Mouse (Mus musculus) T-cell, adult 2 months (primary cell): Measurements from ENCODE around the gene Ipo4.

Experiments used
- DNase-seq: peaks from one replicate; pipeline ENCODE4 v3.0.0; 2022; ENCODE audit warnings: low spot score

The Ipo4 gene

DNA sequence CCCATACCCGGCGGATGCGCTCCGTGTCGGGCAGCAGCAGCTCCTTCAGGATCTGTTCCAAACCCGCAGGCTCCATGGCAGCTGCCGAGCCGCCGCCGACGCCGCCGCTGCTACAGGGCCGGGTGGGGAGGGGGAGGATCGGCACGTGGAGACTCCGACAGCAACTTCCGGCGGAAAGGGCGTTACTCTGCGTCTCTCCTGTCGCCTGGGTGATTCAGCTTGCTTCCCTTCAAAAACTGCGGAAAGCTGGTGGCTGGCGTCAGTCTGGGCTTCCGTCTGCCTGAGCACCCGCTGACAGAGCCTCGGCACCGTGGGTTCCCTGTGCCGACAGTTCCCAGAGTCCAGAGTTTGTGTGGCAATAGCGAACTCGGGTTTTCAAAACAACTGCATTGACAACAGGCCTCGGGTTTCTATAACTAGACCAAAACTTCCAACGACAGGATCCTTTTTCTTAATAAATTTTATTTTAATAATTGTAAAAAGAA is at the start of gene Ipo4:
Gene Ipo4 (minus strand): TSS at position 435 of the 485 bp plus-strand sequence.
- DNase-seq, result peak; percentile 90

DNA sequence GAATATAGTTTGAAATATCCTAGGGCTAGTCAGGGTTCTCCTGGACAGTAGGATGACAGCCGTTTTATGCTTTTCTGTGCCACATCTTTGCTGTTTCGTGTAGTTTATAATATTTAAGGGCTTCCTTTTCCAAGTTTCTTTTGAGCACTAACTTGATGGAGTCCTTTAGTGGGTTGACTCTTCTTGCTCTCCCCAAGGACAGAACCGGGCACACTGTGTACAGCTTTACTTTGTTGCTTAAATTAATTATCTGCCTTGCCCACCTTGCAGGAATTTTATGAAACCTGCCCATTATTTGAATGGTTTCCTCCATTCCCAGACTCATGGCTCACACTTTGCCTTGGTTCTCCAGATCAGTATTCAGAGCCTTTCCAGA is 46.3 kb upstream of the Ipo4 start:
- no peak for DNase-seq

DNA sequence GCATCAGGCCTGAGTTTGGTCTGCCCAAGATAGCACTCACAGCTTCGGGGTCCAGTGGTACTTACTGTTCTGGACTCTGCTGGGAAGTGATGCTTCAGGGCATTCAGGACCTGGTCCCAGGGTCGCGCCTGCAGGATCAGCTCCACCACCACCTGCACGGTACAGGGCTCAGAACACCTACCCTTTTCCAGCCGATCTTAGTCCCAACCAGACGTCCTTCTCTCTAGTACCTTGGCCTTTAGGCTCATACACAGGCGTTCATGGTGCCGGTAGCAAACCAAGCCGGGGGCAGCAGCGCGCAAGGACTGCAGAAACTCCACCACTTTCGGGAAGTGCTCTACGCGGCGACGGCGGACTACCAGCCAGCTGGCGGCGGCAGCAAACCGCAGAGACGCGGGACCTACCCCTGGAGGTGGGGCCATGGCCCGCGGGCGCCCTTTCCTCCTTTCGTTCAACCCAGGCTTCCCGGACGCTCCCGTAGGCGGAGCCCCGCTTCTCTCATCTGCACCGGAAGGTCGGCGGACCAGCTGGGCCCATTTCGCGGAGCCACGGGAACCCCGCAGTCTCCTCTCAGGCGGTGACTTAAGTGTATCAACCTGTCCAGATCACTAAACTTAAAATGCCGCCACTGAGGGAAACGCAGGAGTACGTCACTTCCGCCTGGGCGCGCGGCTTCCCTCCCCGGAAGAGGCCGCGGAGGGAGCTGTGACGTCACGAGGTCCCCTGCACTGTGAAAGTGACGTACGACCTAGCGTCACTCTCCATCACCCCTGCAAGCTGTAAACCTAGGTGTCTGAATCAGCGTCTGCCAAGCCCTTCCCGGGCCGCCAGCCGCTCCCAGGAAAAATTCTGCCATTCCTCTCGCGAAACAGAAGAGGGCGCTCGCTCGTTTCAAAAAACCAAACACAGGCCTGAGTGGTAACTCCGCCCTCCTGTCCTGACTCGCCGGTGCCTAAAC is 45.7 kb upstream of the Ipo4 start, which contains the start of gene Tinf2:
Gene Tinf2 (minus strand): TSS at position 661 of the 958 bp plus-strand sequence.
- DNase-seq, result peak; percentile 96

DNA sequence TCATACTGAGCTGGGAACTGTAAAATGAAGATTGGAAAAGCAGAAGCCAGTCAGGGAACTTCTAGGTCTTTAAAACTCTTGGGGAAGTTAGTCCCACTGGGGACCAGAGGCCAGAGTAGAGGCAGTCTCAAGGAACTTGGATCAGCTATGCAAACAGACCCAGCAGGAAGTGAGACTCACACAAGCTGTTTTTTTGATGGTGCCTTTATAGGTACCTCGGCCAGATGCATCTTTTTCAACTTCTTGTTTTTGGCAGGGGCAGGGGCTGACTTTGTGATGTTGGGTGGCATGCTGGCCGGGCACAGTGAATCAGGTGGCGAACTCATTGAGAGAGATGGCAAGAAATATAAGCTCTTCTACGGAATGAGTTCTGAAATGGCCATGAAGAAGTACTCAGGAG is 41.9 kb upstream of the Ipo4 start:
- DNase-seq, result no peak

DNA sequence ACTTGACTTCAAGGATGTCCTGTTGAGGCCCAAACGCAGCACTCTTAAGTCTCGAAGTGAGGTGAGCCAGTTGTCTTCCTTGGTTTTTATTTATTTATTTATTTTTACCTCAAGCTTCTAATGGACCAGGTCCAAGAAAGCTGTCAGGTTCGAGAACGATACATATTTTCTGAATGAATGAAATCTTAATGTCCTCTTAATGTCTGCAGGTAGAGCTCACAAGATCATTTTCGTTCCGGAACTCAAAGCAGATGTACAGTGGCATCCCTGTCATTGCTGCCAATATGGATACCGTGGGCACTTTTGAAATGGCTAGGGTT is 36.9 kb upstream of the Ipo4 start:
- DNase-seq, result no peak

DNA sequence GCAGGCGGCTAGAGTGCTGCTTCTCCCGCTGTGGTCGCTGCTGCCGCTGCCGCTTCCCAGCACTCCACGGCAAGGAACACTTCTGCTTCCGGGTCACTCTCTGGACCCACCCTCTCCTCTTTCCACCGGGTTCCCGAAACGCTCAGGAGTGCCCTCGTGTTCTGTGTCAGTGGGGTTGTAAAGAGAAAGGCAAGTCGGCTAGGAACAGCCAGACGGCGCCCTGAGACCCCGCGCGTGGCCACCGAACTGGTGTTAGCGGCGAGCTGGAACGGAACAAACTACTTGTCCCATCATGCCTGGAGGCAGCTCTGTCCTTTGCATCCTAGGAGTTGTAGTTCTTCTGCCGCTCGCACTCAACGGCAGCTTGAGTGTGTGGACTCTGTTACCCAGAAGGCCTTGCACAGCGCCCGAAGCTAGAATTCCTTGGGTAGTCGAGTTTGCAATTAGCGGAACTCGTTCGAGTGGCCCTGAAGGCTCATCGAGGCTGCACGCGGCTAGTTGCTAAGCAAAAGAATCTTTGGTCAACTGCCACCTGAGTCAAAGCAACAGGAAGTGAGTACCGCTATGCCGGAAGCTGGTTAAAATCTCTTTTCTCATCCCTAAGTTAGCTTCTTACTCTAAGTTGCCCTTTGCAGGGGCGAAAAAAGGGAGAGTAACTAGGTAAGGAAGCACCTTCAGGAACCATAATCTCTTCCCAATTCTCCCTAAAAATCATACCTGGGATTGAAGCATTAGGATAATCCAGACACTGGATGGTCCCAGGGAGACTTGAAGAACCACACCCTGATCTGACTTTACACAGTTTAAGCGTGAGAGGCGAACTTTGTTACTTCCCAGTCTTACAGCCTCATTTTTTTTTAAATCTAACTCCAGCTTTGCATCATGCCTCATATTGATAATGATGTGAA is 36.3 kb upstream of the Ipo4 start, which contains the start of the genes Gmpr2 and Nedd8:
Gene Gmpr2 (plus strand): TSS at position 109 of the 908 bp plus-strand sequence.
Gene Nedd8 (minus strand): TSS at position 292 of the 908 bp plus-strand sequence.
- DNase-seq, result peak; percentile 92

DNA sequence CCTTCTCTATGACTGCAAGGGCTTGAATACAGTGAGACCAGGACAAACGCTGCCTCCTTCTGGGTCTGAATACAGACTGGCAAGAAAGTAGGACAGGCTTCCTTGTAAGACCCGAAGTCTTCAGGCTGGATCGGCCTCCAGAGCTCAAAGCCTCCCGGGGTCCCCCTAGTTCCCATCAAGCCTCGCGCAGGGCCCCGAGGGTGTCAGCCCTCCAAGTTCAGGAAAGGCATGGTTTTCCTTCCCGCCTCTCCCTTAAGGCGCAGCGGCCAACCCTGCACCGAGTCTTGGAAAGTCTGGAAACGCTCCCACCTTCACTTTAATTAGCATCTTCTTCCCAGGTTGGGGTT is 35.7 kb upstream of the Ipo4 start:
- peak; percentile 6 for DNase-seq

DNA sequence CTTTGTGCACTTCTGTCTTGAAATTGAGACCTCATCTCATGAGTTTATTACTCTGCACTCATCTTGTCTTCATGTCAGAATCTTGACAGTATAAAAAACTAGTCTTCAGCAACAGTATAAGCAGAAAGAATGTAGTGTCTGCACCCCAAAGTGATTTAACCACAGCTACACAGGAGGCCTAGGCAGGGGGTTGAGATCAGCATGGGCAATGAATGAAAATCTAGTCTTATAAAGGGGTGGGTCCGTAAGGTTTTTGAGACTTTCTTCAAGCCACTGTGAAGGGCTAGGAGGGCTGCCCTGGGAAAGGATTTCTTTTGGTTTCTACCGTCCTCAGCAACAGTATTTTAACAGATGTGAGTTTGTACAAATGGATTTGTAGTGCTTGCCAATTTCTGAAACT is 24.9 kb upstream of the Ipo4 start:
- DNase-seq, result no peak

DNA sequence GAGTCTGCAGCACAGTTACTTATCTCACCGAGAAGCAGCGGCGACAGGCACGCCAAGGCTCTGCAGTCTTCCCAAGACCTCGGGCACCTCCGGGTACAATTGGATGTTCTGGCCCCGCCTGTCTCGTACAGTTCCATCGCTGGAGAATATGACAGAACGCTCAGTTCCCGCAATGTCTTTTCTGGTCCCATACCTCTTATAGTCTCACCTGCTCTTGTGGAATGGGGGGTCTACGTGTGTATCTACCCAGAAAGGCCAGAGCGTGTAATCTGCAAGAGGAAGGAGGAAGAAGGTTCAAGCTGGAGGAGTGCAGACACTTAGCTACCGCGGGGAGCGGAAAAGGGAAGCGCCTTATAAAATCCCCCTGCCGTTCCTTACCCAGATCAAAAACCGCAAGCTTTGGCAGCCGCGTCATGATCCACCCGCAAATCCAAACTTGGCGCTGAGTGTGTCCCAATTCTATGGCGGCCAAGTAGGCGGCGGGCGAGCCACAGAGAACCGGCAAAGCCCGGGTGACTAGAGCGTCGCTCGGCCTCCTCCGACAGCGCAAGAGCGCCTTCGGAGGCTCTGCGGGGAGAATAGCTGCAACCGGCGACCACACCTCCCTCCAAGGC is 24.3 kb upstream of the Ipo4 start, which contains the start of gene Mdp1:
Gene Mdp1 (minus strand): TSS at position 549 of the 614 bp plus-strand sequence.
- peak; percentile 83 for DNase-seq

DNA sequence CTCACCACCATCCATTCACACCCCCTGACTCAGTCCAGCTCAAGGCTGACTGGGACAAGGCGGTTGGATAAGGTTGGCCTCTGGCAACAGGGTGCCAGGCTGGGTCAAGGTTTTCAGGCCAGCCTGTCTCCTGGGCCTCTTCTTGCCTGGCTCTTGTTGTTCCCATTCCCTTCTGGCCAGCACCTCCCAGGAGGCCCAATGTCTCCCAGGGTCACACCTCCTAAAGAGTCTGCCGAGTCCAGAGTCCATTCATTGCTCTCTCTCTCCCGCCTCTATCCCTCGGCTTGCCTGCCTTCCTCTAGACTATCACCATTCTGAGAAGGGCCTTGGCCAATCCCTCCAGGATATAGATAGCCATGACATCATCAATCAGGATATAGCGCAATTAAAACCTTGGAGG is 22.3 kb upstream of the Ipo4 start:
- no peak for DNase-seq

DNA sequence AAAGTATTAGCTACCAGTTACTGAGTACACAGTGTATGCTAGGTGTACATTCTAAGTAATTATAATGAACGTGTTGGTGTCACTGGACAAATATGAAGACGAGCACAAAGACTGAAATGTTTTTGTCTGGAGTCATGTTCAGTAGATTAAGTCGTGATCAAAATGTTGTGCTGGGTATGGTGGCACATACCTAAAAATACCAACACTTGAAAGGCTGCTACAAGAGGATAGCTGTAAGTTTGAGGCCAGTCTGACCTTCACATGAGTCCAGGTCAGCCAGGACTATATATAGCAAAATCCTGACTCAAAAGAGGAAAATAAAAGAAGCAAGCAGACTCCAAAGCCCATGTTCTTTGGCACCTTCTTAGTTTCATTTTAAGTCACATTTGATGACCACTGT is 21.2 kb upstream of the Ipo4 start:
- no peak for DNase-seq

DNA sequence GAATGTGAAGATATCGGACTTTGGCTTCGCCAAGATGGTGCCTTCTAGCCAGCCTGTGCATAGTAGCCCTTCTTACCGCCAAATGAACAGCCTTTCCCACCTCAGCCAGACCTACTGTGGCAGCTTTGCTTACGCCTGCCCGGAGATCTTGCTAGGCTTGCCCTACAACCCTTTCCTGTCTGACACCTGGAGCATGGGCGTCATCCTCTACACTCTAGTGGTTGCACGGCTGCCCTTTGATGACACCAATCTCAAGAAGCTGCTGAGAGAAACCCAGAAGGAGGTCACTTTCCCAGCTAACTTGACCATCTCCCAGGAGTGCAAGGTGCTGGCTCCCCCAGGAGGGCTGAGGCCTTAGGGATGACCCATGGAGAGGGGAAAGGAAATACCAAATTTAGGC is 15.8 kb upstream of the Ipo4 start:
- DNase-seq, result no peak

DNA sequence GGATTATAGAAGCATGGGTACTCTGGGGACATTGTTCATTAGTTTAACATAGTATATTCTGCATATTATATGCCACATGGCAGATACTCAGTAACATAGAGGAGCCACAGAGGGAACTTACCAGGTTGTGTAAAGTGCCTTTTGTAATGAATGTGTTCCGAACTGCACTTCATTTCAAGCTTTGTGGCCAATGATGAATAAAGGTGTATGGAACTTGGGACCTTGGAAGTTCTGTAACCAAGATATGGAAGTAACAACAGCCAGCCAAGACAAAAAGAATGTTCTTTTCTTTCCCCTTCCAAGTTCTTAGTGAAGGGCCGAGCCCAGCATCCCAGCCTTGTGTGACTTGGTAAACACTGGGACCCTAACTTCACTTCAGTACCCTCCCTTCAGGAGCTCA is 14.1 kb upstream of the Ipo4 start, which contains the start of gene Tssk4:
Gene Tssk4 (plus strand): TSS at position 301 of the 400 bp plus-strand sequence.
- no peak for DNase-seq

DNA sequence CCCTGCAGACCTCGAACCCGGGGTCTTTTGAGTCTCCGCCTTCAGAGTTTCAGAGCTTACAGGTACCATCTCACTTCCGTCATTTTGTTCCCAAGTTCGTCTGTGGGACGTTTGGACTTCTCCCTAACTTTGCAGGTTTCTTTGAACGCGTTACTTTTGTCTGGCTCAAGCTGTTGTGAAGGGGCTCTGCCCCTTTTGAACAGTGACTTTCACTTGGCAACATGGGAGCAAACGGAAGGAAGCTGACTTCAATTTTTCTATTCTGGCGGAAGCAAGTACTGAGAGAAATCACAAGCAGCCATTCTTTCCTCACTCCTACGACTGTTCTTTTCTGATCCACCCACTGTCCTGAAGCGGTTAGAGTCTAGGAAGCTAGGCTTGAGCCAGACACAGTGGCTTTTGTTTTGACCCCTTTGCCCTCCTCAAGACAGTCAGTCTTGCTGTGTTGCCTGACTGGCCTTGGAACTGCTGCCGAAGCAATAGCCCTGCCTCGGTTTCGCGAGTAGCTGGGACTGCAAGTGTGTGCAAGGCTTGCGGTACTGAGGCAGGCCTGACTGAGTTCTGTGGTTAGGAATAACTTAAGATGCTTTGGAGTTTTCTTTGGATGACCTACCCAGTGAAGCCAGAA is 8.6 kb upstream of the Ipo4 start:
- peak; percentile 47 for DNase-seq

DNA sequence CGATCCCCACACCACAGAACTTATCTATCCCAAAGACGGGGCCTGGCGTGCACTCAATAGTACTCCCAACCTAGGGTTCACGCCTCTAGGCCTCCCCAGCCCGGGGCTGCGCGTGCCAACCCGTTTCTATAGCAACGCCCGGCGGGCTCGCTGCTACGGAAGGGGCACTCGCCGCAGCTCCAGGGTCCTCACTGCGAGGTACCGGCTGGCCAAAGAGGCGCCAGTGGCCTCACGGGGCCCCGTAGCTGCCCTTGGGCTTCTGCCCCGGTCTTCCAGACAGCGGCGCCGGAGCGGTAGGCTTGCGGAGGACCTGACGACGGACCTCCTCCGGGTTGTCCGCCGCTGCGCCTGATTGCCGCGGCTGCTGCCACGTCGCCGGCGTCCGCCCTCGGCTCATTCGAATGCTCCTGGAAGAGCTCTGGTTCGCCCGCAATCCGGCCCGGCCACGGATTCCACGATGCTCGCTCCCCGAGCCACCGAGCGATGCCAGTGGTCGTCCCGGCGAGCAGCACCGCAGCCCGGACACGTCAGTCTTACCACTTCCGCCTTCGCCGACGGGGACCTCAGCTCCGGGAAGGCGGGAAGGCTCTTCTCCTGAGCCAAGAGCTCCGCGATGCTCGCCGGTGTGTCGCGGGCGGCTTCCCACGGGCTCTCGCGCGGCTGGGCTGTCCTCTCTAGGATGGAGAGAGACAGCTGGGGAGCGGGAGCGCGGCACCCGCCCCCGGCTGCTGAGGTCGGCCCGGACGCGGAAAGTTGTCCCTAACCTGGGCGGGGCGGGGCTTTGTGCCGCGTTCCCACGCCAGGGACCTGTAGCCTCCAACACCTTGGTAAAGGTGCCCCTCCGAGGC is 7.5 kb upstream of the Ipo4 start, which contains the start of gene Tm9sf1:
Gene Tm9sf1 (minus strand): TSS at position 747 of the 848 bp plus-strand sequence.
- peak; percentile 81 for DNase-seq

DNA sequence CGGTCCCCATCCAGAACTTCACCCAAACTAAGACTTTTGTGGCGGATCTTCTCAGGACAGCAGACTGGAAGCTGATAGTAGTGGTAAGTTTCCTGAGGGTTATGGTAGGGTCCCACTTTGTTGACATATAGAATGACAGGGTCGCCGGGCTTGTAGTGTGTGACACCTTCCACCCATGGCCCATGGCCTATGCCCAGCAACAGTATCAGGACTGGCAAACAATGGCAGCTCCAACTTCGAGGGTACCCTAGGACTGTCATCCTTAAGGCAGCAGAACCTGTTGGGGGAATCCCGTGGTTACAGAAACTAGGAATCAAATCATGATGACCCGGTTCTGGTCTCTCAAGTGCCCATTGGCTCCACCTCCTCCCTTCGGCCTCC is 6.9 kb upstream of the Ipo4 start:
- no peak for DNase-seq

DNA sequence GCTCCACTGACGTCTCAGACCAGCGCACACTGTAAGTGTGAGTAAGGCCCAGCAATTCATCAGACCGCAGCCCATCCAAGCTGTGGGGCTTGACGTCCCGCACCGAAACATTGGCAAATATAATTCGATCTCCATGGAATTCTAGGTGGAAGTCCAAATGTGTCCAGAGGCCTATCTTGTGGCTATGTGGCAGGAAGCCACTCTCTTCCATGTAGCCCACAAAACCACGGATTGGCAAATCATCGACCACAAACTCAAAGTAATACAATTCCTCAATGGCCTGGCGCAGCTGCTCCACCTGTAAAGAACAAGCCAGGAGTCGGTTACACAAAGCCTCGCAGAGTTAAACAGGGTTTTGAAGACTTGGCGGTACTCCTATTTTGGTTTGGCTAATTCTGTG is 5.5 kb upstream of the Ipo4 start:
- DNase-seq, result no peak

DNA sequence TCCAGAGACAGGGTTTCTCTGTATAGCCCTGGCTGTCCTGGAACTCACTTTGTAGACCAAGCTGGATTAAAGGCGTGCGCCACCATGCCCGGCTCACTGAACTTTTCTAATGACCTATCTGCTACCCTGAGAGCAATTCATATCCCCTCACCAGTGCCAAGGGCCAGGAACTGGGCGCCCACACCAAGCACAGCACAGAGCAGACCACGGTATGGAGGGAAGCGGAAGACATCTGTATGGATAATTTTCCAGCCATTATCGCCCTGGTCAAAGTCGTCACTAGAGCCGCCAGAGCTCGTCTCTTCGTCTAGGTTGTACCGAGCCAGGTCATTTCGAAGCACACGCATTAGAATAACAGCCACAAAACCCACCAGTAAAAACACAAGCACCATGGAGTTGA is 5.1 kb upstream of the Ipo4 start:
- no peak for DNase-seq

DNA sequence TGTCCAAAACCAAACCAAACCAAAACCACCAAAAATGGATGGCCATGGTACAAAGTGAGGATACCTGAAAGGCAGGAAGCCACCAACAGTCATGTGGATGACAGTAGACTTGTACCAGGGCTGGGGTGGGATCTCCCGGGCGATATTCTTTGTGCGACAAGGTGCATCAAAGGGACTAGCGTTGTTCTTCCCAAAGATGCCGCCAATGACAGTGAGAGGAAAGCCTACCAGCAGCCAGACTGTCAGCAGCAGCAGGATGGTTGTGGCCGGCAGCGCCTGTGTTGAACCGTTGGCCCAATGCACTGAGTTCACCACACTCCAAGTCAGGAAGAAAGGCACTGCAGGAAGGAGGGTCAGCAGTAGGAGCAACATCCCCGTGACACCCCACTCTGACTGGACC is 2.0 kb upstream of the Ipo4 start, which contains the start of gene Gm49378:
Gene Gm49378 (minus strand): TSS at position 101 of the 400 bp plus-strand sequence.
- no peak for DNase-seq

DNA sequence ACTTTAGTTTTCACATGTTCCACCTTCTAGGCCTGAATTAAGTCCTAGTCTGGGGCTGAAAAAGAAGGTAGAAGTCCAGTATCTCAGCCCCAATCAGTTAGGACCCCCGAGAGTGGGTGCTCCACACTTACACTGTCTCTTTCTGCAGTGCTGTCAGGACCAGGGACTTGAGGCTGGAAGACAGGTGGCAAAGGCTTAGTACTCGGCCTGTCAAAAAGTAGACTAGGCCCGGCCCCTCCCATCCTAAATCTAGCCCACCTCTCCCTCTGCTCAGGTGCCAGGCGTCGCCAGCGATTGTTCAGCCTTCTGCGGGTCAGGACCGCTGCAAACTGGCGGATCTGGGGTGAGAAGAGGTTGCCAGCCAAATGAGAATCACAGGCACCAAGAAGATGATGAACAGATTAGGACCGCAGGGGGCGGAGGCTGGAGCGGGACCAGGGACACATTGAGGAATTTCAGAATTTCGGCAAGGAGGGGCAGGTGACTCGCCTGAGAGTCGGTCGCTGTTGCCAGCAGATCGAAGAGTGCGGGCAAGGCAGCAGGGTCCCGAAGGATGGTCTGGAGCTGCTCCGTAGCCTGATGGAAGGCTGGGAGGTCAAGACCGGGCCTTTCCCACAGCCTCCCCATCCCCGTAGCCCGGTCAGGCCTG is 759 bp downstream of the Ipo4 start:
- no peak for DNase-seq
